In genomic region chr2:122586258-122586657, GRCm38 (mm10) we compare ENCODE assay signal across 27 mouse cellular contexts. TPM values are rescaled to one million over a fixed set of nuclear protein-coding genes. Genes with fewer than 3 reads are reported as not detected.
A peak's percentile ranks its signal among the peaks of the same experiment; 100 is the strongest.
DNase-seq lines count a peak whose midpoint lies in the region; ATAC-seq and TF ChIP-seq lines count a peak whose summit lies in the region.
"Had no signal": no experiment of that assay in that cellular context is flagged by ENCODE, and none has a peak within 500 bp of the region (broad histone marks: within the 10 kb centered on the region; RNA-seq: fewer than 3 reads in every experiment).

No protein-coding gene starts in this region.

- no peaks in the 10 kb centered on the region for H3K36me3 ChIP-seq in hindbrain, postnatal 0 days (ENCODE audit: insufficient read depth, low read length)
- H3K36me3 ChIP-seq in hindbrain, embryonic 16.5 days (ENCODE audit: control insufficient read depth, insufficient read depth, low read length), result no peaks in the 10 kb centered on the region
- H3K36me3 ChIP-seq in forebrain, embryonic 15.5 days, result no peaks in the 10 kb centered on the region
- H3K36me3 ChIP-seq: embryonic facial prominence, embryonic 15.5 days; forebrain, embryonic 10.5 days; hindbrain, embryonic 10.5 days had no signal

- no peak overlapping the region for H3K4me2 ChIP-seq in hindbrain, postnatal 0 days (ENCODE audit: low read depth, low read length)
- H3K4me2 ChIP-seq in hindbrain, embryonic 16.5 days (ENCODE audit: low read length), result no peak overlapping the region
- H3K4me2 ChIP-seq in forebrain, embryonic 15.5 days (replicated peaks), result no peak overlapping the region
- H3K4me2 ChIP-seq: embryonic facial prominence, embryonic 15.5 days had no signal

- no peaks in the 10 kb centered on the region for H3K9me3 ChIP-seq in hindbrain, postnatal 0 days (ENCODE audit: low read length)
- H3K9me3 ChIP-seq in hindbrain, embryonic 16.5 days (ENCODE audit: control insufficient read depth, low read length), result no peaks in the 10 kb centered on the region
- H3K9me3 ChIP-seq in forebrain, embryonic 15.5 days, result no peaks in the 10 kb centered on the region
- H3K9me3 ChIP-seq: embryonic facial prominence, embryonic 15.5 days; forebrain, embryonic 10.5 days; hindbrain, embryonic 10.5 days had no signal

- no peaks in the 10 kb centered on the region for H3K4me1 ChIP-seq in hindbrain, postnatal 0 days (ENCODE audit: insufficient read depth, low read length)
- no peaks in the 10 kb centered on the region for H3K4me1 ChIP-seq in hindbrain, embryonic 16.5 days (ENCODE audit: control insufficient read depth, insufficient read depth, low read depth, low read length)
- no peaks in the 10 kb centered on the region for H3K4me1 ChIP-seq in forebrain, embryonic 15.5 days
- H3K4me1 ChIP-seq: embryonic facial prominence, embryonic 15.5 days; forebrain, embryonic 10.5 days; hindbrain, embryonic 10.5 days had no signal

- H3K4me3 ChIP-seq in hindbrain, postnatal 0 days (ENCODE audit: low read length), result no peak overlapping the region
- H3K4me3 ChIP-seq in hindbrain, embryonic 16.5 days (ENCODE audit: low read length), result no peak overlapping the region
- H3K4me3 ChIP-seq in forebrain, embryonic 15.5 days, result no peak overlapping the region
- H3K4me3 ChIP-seq: embryonic facial prominence, embryonic 15.5 days; forebrain, embryonic 10.5 days; hindbrain, embryonic 10.5 days had no signal

- TF ChIP-seq CTCF in hindbrain, postnatal 0 days (IDR thresholded peaks at IDR 0.05; ENCODE audit: low read depth), result peak; percentile 28; the same call in 1 of the 2 replicates

- H3K27me3 ChIP-seq in hindbrain, postnatal 0 days (ENCODE audit: insufficient read depth, low read length), result no peaks in the 10 kb centered on the region
- H3K27me3 ChIP-seq in hindbrain, embryonic 16.5 days (replicated peaks; ENCODE audit: control insufficient read depth, insufficient read depth, low read length), result no peaks in the 10 kb centered on the region; the same call in 1 of the 2 replicates
- H3K27me3 ChIP-seq in forebrain, embryonic 15.5 days, result no peaks in the 10 kb centered on the region
- H3K27me3 ChIP-seq: embryonic facial prominence, embryonic 15.5 days had no signal

- no peak for ATAC-seq in hindbrain, postnatal 0 days
- ATAC-seq in hindbrain, embryonic 16.5 days, result no peak
- peak; percentile 54 to 68; a peak in 3 of 4 replicates for ATAC-seq in hematopoietic stem cell, adult 5-6 weeks (replicated peaks in 1 of 2; ENCODE audit: insufficient read depth in 1 of 2, low FRiP score in 2 of 2, low TSS enrichment in 1 of 2, low read depth in 1 of 2, poor library complexity in 2 of 2, severe bottlenecking in 2 of 2)
- no peak for ATAC-seq in forebrain, embryonic 15.5 days (replicated peaks)
- ATAC-seq: activated CD4-positive, CD25-positive, alpha-beta regulatory T cell, adult 4 months had no signal

- peak; percentile 16 for DNase-seq in hindbrain, postnatal 0 days (ENCODE audit: low spot score)
- peak; percentile 38 for DNase-seq in 3T3-L1 (ENCODE audit: low read depth, low spot score)
- peak; percentile 29 for DNase-seq in 416B (ENCODE audit: low read depth)
- no peak for DNase-seq in left cerebral cortex, adult 18-20 months (ENCODE audit: low spot score in 2 of 2)
- DNase-seq: adrenal gland, adult 8-10 months; cerebellum, adult 18-20 months; cerebellum, postnatal 25 days; embryo, embryonic 11 days; gastrocnemius, postnatal 36 days; kidney, adult 2 months; kidney, postnatal 36 days; layer of hippocampus, postnatal 36 days; lung, postnatal 10 days; midbrain, embryonic 14.5 days; thymus, adult 2 months; thymus, postnatal 4 days had no signal

- no peak overlapping the region for H3K9ac ChIP-seq in hindbrain, postnatal 0 days (replicated peaks; ENCODE audit: low read length)
- no peak overlapping the region for H3K9ac ChIP-seq in hindbrain, embryonic 16.5 days (ENCODE audit: low read depth, low read length)
- no peak overlapping the region for H3K9ac ChIP-seq in forebrain, embryonic 15.5 days (replicated peaks)
- H3K9ac ChIP-seq: embryonic facial prominence, embryonic 15.5 days; liver, embryonic 14.5 days had no signal

- no peak overlapping the region for H3K27ac ChIP-seq in hindbrain, postnatal 0 days
- H3K27ac ChIP-seq in hindbrain, embryonic 16.5 days (ENCODE audit: low read depth, low read length), result no peak overlapping the region
- no peak overlapping the region for H3K27ac ChIP-seq in forebrain, embryonic 15.5 days (replicated peaks)
- H3K27ac ChIP-seq: embryonic facial prominence, embryonic 15.5 days; forebrain, embryonic 10.5 days; hindbrain, embryonic 10.5 days; liver, embryonic 14.5 days had no signal

- 79% methylated on average over 3 of the region's 3 CpGs for WGBS in hindbrain, postnatal 0 days
- 74% methylated on average over 3 of the region's 3 CpGs for WGBS in hindbrain, embryonic 16.5 days
- WGBS in forebrain, embryonic 15.5 days, result 73% methylated on average over 3 of the region's 3 CpGs

RNA-seq across cellular contexts. Expression of gene Gatm, which starts 24.8 kb away (rescaled TPM):
- total RNA-seq in hindbrain, postnatal 0 days (2014; rRNA removed), result 42.7 and 44.0 TPM in 2 replicates
- polyA plus RNA-seq in hindbrain, postnatal 0 days (2015; fragmentation: Nextera tagmentation; extraction: Ambion mirVana), result 72.9 and 78.1 TPM in 2 replicates
- polyA plus RNA-seq in hindbrain, embryonic 16.5 days (2015; fragmentation: Nextera tagmentation; extraction: Ambion mirVana), result 59.9 and 61.8 TPM in 2 replicates
- 26.8 and 40.8 TPM in 2 replicates for total RNA-seq in hematopoietic stem cell, adult 5-6 weeks (2017)
- total RNA-seq in left cerebral cortex, adult 18-20 months (2021), result 10 to 100 TPM; 66.0 to 74.6 TPM
- 22.8 and 24.2 TPM in 2 replicates for polyA plus RNA-seq in forebrain, embryonic 15.5 days (2015; fragmentation: Nextera tagmentation; extraction: Ambion mirVana)
- total RNA-seq: MEL had no signal

RNA-seq across cellular contexts. Expression of gene AA467197, which starts 50.5 kb away (rescaled TPM):
- total RNA-seq in hindbrain, postnatal 0 days (2014; rRNA removed), result not detected in 2 replicates
- 0.66 and 1.3 TPM in 2 replicates for polyA plus RNA-seq in hindbrain, postnatal 0 days (2015; fragmentation: Nextera tagmentation; extraction: Ambion mirVana)
- 0.69 and 0.91 TPM in 2 replicates for polyA plus RNA-seq in hindbrain, embryonic 16.5 days (2015; fragmentation: Nextera tagmentation; extraction: Ambion mirVana)
- 21.9 and 25.4 TPM in 2 replicates for total RNA-seq in hematopoietic stem cell, adult 5-6 weeks (2017)
- total RNA-seq in left cerebral cortex, adult 18-20 months (2021), result not detected
- not detected in 2 replicates for polyA plus RNA-seq in forebrain, embryonic 15.5 days (2015; fragmentation: Nextera tagmentation; extraction: Ambion mirVana)
- total RNA-seq: gastrocnemius, adult 18-20 months; left cerebral cortex, postnatal 25 days; MEL had no signal

Comparison
In these comparisons a context has a peak if more than half of its experiments do, and no peak if none do; other contexts are left out.
1. ATAC-seq: peak in hematopoietic stem cell, adult 5-6 weeks (2 of 2); none in hindbrain, postnatal 0 days (single experiment), hindbrain, embryonic 16.5 days (single experiment) and forebrain, embryonic 15.5 days (single experiment).
2. DNase-seq: peak in hindbrain, postnatal 0 days (single experiment), 3T3-L1 (single experiment) and 416B (single experiment); none in left cerebral cortex, adult 18-20 months (0 of 2).
3. RNA of gene AA467197, which starts 50.5 kb away (total RNA-seq): 21.9 to 25.4 TPM in hematopoietic stem cell, adult 5-6 weeks; not detected in left cerebral cortex, adult 18-20 months and not detected in hindbrain, postnatal 0 days; every median in the first group is over 10 times any median in the second.